Mouse (Mus musculus): ENCODE measurements around the gene 1700001O22Rik.
A peak's percentile ranks its signal among the peaks of the same experiment; 100 is the strongest.

1700001O22Rik gene

GRCm38 (mm10) chr2:30816383-30816782 is 12.9 kb upstream of the 1700001O22Rik start:
- DNase-seq (ENCODE audit: low spot score in 2 of 2): no peak

GRCm38 (mm10) chr2:30810573-30810972 is 7.1 kb upstream of the 1700001O22Rik start:
- DNase-seq (ENCODE audit: low spot score in 2 of 2): no peak

GRCm38 (mm10) chr2:30809503-30809902 is 6.0 kb upstream of the 1700001O22Rik start:
- DNase-seq (ENCODE audit: low spot score in 2 of 2): no peak

GRCm38 (mm10) chr2:30808296-30808655 is 4.8 kb upstream of the 1700001O22Rik start:
- DNase-seq (ENCODE audit: low spot score in 2 of 2): no peak

DNA sequence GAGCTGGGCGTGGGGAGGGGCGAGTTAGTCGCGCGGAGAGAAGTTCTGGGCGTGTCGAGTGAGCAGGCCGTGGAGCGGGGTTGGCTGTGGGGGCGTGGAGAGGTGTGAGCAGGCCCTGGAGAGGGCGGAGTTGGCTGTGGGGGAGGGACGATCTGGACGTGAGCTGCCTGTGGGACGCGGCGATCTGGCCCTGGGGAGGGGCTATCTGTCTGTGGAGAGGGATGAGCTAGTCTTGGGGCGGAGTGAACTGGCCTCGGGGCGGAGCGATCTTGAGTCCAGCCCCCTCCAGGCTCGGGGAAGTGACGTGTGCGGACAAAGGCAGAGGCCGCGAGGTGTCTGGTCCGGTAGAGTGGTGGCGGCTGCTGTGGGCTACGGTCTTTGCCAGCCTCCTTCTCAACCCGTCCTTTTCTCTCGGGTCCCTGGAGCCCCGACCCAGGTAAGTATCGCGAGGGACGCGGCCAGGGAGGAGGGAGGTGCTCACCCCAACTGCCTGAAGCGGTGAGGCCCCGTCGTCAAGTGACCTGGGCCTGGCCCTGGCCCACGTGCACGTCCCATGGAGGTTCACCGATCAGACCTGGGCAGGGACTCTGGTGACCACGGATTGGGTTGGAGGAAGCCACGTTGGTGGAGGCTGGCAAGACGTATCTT is 4.3 kb upstream of the 1700001O22Rik start, which contains the start of gene Ntmt1:
Ntmt1 (plus strand) TSS at position 179 of the 648 bp plus-strand sequence.
- peak; percentile 98 to 100 for DNase-seq (ENCODE audit: low spot score in 2 of 2)

GRCm38 (mm10) chr2:30807147-30807647 is 3.7 kb upstream of the 1700001O22Rik start:
- peak in 1 of 2 experiments; percentile 25 for DNase-seq (ENCODE audit: low spot score in 2 of 2)

DNA sequence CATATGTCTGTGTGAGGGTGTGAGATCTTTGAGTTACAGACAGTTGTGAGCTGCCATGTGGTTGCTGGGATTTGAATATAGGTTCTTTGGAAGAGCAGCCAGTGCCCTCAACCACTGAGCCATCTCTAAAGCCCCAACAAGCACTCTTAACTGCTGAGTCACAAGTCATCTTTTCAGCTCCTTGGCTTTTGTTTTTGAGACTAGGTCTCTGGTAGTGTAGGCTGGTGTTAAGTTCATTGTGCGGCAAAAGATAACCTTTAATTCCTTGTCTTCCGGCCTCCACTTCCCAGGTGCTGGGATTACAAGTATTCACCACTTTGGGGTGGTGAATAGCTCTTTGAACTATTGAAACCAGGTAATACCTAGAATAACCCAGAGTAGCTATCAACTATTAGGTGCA is 2.5 kb upstream of the 1700001O22Rik start:
- no peak for DNase-seq (ENCODE audit: low spot score in 2 of 2)

- no peak for DNase-seq (ENCODE audit: low spot score in 2 of 2)
Measured at GRCm38 (mm10) chr2:30801067-30801852, 2.2 kb downstream of the 1700001O22Rik start.

GRCm38 (mm10) chr2:30800671-30801066 is 2.8 kb downstream of the 1700001O22Rik start:
- no peak for DNase-seq (ENCODE audit: low spot score in 2 of 2)

DNA sequence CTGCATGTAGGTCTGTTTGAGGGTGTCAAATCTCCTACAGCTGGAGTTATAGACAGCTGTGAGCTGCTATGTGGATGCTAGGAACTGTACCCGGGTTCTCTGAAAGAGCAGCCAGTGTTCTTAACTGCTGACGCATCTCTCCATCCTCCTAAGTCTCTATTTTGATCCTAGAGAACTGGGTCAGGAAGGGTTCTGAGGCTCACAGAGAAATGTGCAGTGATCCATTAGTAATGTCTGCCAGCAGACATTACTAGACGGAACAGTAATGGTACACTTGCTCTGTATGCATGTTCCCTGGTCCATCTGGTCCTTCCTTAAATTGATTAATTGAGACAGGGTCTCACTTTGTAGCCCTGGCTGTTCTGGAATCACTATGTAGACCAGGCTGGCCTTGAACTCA is 4.0 kb downstream of the 1700001O22Rik start:
- DNase-seq (ENCODE audit: low spot score in 2 of 2): no peak

- peak; percentile 50 to 71 for DNase-seq (ENCODE audit: low spot score in 2 of 2)
Measured at GRCm38 (mm10) chr2:30796382-30796781, 7.1 kb downstream of the 1700001O22Rik start.

DNA sequence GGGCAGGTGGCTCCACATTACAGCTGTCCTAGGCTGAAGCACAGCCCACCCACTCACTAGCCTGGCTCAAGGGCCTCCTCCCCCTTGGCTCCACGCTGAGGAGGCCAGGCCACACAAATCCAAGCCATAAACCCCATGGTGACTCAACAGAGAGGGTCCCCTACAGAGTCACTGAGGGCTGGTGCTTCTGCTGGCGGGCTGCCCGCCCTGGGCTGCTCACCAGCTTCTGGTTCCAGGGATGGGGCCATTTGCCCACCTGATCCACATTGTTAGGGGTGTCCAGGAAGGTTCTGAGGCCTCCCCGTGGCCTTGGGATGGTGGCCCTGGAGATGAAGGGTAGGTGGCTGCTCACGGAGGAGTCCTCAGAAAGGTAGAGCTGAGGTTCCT is 7.6 kb downstream of the 1700001O22Rik start:
- DNase-seq (ENCODE audit: low spot score in 2 of 2): no peak

DNA sequence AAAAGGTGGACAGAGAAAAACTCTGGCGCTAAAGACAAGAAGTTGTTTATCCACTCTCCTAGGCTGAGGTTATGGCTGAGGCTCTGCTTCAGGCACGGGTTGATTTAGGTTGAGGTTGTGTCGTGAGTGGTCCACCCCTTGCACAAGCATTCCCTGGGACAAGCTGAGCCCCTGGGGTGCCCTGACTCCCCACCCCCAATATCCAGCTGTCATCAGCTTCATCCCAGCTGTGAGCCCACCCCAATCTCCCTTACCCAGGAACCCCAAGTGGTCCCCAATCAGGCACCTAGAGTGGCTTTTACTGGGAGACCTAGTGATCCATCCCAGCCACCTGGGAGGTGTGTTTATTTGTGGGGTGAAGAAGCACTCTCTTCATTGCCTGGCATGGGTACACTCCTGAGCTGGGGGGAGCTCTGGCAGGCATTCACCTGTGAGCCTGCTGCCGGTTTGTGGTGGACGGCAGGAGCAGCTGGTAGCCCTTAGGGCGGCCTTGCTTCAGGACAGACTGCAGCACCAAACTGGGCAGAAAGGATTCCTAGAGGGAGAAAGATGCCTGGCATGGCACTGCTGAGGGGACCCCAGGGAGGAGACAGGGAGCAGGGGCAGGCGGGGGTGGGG is 8.1 kb downstream of the 1700001O22Rik start:
- DNase-seq (ENCODE audit: low spot score in 2 of 2): no peak

- DNase-seq (ENCODE audit: low spot score in 2 of 2): peak; percentile 94 to 99
Measured at GRCm38 (mm10) chr2:30794179-30795108, 9.0 kb downstream of the 1700001O22Rik start.

- DNase-seq (ENCODE audit: low spot score in 2 of 2): no peak
Measured at GRCm38 (mm10) chr2:30792061-30792460, 11.4 kb downstream of the 1700001O22Rik start.

DNA sequence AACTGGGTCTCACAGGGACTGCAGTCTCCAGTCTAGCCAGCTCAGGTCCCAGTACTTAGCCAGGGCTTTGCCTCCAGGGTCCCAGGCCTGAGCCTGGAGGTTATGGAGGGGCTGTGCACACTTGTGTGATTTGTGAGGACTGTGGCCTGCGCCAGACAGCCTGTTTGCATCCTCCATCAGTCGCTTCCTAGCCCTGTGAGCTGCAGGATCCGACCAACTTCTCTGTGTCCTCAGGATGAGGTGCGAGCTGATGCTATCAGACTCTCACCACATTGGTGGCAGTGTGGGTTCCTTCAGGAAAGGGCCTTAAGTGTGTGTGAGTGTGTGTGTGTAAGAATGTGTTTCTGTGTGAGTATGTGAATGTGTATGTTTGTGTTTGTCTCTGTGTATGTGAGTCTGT is 16.0 kb downstream of the 1700001O22Rik start:
- DNase-seq (ENCODE audit: low spot score in 2 of 2): no peak

DNA sequence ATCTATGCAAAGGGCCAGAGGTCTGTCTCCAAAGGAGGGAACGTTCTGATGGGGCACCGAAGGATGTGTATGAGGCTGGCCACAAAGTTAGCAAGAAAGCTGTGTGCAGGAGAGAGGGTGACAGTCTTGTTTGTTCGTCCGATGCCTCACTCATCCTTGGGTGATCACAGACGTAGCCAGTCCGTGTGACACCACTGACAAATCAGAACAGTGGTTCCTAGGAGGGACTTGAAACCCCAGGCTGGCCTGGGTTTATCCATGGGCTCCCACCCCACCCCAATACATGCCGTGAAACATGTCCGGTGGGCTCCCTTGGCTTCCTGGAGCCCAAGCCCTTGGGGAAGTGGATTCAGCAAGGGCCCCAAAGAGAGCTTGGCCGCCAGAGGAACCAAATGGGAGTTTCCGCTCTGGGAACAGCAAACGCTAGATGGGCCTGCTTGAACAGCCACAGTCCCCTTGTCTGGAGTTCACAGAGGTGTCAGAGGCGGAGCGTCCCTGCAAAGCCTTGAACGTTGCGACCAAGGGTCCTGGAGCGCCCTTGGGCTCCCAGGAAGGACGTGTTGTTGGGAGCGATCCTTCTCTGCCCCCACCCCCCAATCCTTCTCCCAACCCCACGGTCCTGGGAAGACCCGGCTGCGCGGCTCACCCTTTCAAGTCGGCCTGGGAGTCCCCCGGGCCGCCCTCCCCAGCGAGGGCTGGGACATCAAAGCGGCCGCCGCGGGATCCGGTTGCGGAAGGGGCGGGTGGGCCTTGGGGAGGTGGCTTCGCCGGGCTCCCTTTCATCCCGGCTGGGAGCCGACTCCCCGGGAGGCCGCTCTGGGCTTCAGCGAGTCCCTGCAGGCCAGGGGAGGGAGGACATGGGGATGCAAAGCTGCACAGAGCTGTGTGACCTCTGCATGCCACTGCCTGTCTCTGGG is 19.1 kb downstream of the 1700001O22Rik start:
- DNase-seq (ENCODE audit: low spot score in 2 of 2): no peak

GRCm38 (mm10) chr2:30783346-30783745 is 20.1 kb downstream of the 1700001O22Rik start:
- DNase-seq (ENCODE audit: low spot score in 2 of 2): peak in 1 of 2 experiments; percentile 62

DNA sequence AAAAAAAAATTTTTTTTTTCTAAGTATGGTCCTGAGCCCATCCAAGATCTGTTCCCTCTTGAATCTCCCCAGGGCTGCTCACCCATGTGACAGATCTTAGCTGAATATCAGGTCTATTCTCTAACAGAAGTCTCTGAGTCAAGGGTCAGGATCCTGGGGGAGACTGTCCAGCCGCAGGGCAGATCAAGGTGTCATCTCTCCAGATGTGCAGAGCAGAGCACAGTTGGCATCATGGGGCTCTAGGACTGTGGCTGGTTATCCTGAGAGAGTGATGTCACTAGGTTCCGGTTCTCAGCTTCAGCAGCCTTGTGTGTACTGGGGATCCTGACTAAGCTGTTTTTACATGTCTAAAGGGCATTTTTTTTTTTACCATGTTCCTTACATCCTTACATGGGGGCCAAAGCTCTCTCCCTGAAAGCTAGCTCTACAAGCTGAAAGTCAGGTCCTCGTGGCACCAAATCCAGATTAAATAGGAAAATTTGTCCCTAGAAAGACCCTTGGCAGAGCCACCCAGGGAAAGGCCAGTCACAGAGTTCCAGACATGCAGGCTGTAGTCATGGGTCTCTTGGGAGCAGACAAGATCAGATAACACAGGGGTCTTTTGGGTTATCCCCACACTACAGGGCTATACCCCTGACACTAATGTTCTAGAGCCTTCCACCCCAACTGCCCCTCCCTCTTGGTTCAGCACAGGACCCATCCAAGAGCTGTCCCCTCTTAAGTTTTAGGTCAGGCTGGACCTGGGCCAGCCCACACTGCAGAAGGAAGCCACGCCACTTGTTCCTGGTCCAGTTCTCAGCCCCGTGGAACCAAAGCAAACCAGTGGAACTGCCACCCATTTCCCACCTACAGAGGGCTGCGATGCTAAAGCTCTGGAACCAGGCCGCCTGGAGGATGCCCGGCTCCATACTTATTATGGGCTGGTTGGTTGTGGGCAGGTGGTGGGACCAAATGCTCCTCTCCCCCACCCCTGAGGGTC is 20.9 kb downstream of the 1700001O22Rik start:
- no peak for DNase-seq (ENCODE audit: low spot score in 2 of 2)

Data from urinary bladder, adult 18-20 months (tissue).